In the genomic region with DNA sequence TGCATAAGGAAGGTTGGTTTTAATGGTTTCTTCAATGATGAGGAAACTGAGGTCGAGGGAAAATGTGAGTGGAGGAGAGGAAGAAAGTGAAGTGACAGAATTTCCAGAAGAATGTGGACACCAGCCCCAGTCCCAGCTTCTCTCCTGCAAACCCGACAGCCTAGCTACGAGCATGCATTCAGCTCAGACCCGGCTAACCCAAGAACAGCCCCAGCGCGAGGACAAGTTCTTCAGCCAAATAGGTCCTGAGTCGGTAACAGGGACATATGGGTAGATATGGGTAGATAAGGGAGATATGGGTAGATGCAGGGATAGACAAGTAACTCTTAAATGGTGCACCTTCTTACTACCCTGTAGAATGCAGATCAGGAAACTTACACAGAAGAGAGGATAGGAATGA, we compare ENCODE assay signal across 9 mouse cellular contexts. TPM values are rescaled to one million over a fixed set of nuclear protein-coding genes. Genes with fewer than 3 reads are reported as not detected.
DNase-seq lines count a peak whose midpoint lies in the region; ATAC-seq lines count a peak whose summit lies in the region.
"Had no signal": no experiment of that assay in that cellular context is flagged by ENCODE, and none has a peak within 500 bp of the region (broad histone marks: within the 10 kb centered on the region; RNA-seq: fewer than 3 reads in every experiment).

No protein-coding gene starts in this region.

- H3K9me3 ChIP-seq in heart, embryonic 13.5 days, result no peaks in the 10 kb centered on the region
- H3K9me3 ChIP-seq in embryonic facial prominence, embryonic 13.5 days, result no peaks in the 10 kb centered on the region
- H3K9me3 ChIP-seq in midbrain, embryonic 15.5 days, result no peaks in the 10 kb centered on the region

- peak overlapping the region; percentile 84 for H3K4me2 ChIP-seq in heart, embryonic 13.5 days
- peak overlapping the region; percentile 78 for H3K4me2 ChIP-seq in embryonic facial prominence, embryonic 13.5 days
- H3K4me2 ChIP-seq in midbrain, embryonic 15.5 days, result peak overlapping the region; percentile 67; the same call in 1 of the 2 replicates

- WGBS in heart, embryonic 13.5 days, result 59% methylated on average over 7 of the region's 7 CpGs
- WGBS in embryonic facial prominence, embryonic 13.5 days, result 69% methylated on average over 7 of the region's 7 CpGs
- 73% methylated on average over 7 of the region's 7 CpGs for WGBS in midbrain, embryonic 15.5 days

- no peaks in the 10 kb centered on the region for H3K36me3 ChIP-seq in heart, embryonic 13.5 days
- H3K36me3 ChIP-seq in embryonic facial prominence, embryonic 13.5 days, result 0 out of 2 replicates have a peak, but pooled peaks cover 4% of the 10 kb centered on the region
- no peaks in the 10 kb centered on the region for H3K36me3 ChIP-seq in midbrain, embryonic 15.5 days (replicated peaks)

- no peak for DNase-seq in heart, adult 8-10 months (ENCODE audit: low spot score)
- peak; percentile 29 for DNase-seq in induced T-regulatory cell, adult 2 months (ENCODE audit: low read depth)
- DNase-seq in adrenal gland, postnatal 10 days, result no peak
- DNase-seq in urinary bladder, postnatal 14 days (ENCODE audit: low spot score), result no peak
- no peak for DNase-seq in adrenal gland, postnatal 4 days (ENCODE audit: low spot score in 2 of 2)
- DNase-seq: lung, adult 18-20 months had no signal

- H3K4me3 ChIP-seq in heart, embryonic 13.5 days, result peak overlapping the region; percentile 85
- H3K4me3 ChIP-seq in embryonic facial prominence, embryonic 13.5 days, result peak overlapping the region; percentile 74
- H3K4me3 ChIP-seq in midbrain, embryonic 15.5 days, result no peak overlapping the region

- no peak for ATAC-seq in heart, embryonic 13.5 days (ENCODE audit: extremely low read depth, insufficient number of reproducible peaks, low FRiP score, low TSS enrichment)
- ATAC-seq in embryonic facial prominence, embryonic 13.5 days (ENCODE audit: insufficient number of reproducible peaks, insufficient read depth, low FRiP score, low TSS enrichment, low read depth), result no peak
- ATAC-seq in midbrain, embryonic 15.5 days (replicated peaks), result no peak

- no peaks in the 10 kb centered on the region for H3K27me3 ChIP-seq in heart, embryonic 13.5 days (replicated peaks)
- H3K27me3 ChIP-seq in embryonic facial prominence, embryonic 13.5 days, result no peaks in the 10 kb centered on the region
- H3K27me3 ChIP-seq in midbrain, embryonic 15.5 days (replicated peaks), result no peaks in the 10 kb centered on the region

- peak overlapping the region; percentile 88 for H3K9ac ChIP-seq in heart, embryonic 13.5 days
- peak overlapping the region; percentile 85 for H3K9ac ChIP-seq in embryonic facial prominence, embryonic 13.5 days
- H3K9ac ChIP-seq in midbrain, embryonic 15.5 days, result no peak overlapping the region

- H3K4me1 ChIP-seq in heart, embryonic 13.5 days, result peaks cover 64% of the 10 kb centered on the region
- H3K4me1 ChIP-seq in embryonic facial prominence, embryonic 13.5 days, result peaks cover 55% of the 10 kb centered on the region
- peaks cover 15% of the 10 kb centered on the region for H3K4me1 ChIP-seq in midbrain, embryonic 15.5 days

- no peak overlapping the region for H3K27ac ChIP-seq in heart, embryonic 13.5 days (replicated peaks)
- peak overlapping the region; percentile 88; the same call in 1 of the 2 replicates for H3K27ac ChIP-seq in embryonic facial prominence, embryonic 13.5 days
- H3K27ac ChIP-seq in midbrain, embryonic 15.5 days, result no peak overlapping the region

RNA-seq across cellular contexts. Expression of gene Tram2, which starts 1.4 kb away (rescaled TPM):
- 4.3 and 4.4 TPM in 2 replicates for polyA plus RNA-seq in heart, embryonic 13.5 days (2015; fragmentation: Nextera tagmentation; extraction: Ambion mirVana)
- total RNA-seq in heart, adult 8-10 months (2022), result 1 to 10 TPM; 4.3 to 5.8 (median 4.9) TPM
- 9.1 and 11.2 TPM in 2 replicates for polyA plus RNA-seq in embryonic facial prominence, embryonic 13.5 days (2015; fragmentation: Nextera tagmentation; extraction: Ambion mirVana)
- 2.0 and 2.1 TPM in 2 replicates for polyA plus RNA-seq in midbrain, embryonic 15.5 days (2015; fragmentation: Nextera tagmentation; extraction: Ambion mirVana)
- total RNA-seq in adrenal gland, postnatal 10 days (2021), result 10 to 100 TPM in 1 of 2 experiments, 1 to 10 TPM in 1; 9.4 to 10.9 TPM
- 10 to 100 TPM; 12.2 to 14.2 TPM for total RNA-seq in adrenal gland, postnatal 4 days (2021)
